Mouse (Mus musculus) kidney, adult 2 months (tissue): ENCODE measurements around the gene 9430097D07Rik.

ENCODE experiments used
- CTCF ChIP-seq: fragments of 200-500 bp; conservative IDR thresholded peaks from 2 replicates; pipeline ENCODE4 v1.5.1; 2011; ENCODE audit warnings: low read depth, mild to moderate bottlenecking, control low read depth, low read length, moderate library complexity, mixed read lengths; ENCODE audit not compliant: insufficient read depth, insufficient read length
- POLR2A ChIP-seq: fragments of 200-500 bp; IDR thresholded peaks from one replicate; pipeline ENCODE4 v1.6.1; 2011; ENCODE audit warnings: low read depth, low read length, control low read depth

- no peak for TF ChIP-seq CTCF
- TF ChIP-seq POLR2A = no peak
Measured at GRCm38 (mm10) chr2:32604631-32605030, 29.1 kb upstream of the 9430097D07Rik start.
